Mouse (Mus musculus): Measurements from ENCODE around the gene Atp5l.
A peak's percentile ranks its signal among the peaks of the same experiment; 100 is the strongest.

DNA sequence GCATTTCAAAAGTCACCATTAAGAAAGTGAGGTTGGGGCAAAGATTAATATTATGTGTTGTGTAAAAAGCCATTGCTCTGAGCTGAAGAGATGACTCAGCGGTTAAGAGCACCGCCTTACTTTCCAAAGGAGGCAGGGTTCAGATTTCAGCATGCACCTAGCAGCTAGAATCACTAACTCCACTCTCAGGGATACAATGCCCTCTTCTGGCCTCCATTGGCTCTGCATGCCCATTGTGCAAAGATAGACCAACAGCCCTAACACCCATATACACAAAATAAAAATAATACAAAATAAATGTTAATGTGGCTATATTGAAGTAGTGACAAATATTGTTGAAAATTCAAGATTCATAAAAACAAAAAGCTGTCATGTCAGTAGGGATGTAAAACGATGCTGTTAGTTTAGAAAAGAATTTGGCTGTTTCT, 46.3 kb upstream of the Atp5l start:
- TF ChIP-seq EP300 (IDR thresholded peaks at IDR 0.05; ENCODE audit: insufficient read depth, low read depth, low read length): peak; percentile 76
- no peak for TF ChIP-seq POLR2A (IDR thresholded peaks at IDR 0.05; ENCODE audit: insufficient read depth, low read depth, low read length)
- TF ChIP-seq CTCF (IDR thresholded peaks at IDR 0.05): peak; percentile 96

Measured in heart, adult 2 months (tissue).